Mouse (Mus musculus) heart, embryonic 16.5 days (tissue): ENCODE measurements around the gene Prss37. TPM values are rescaled to one million over a fixed set of nuclear protein-coding genes. Genes with fewer than 3 reads are reported as not detected.

Source experiments
- ATAC-seq: fragments of 200-750 bp; cut with Nextera tagmentation; replicated peaks from 2 replicates; pipeline ENCODE4 v1.8.0; 2017; ENCODE audit warnings: moderate number of reproducible peaks; ENCODE audit not compliant: insufficient read depth, low FRiP score; ENCODE audit errors: extremely low read depth
- H3K27ac ChIP-seq: fragments of 300-500 bp; sonication (generic); 2 replicates; pipeline ENCODE4 v1.5.1; 2014; ENCODE audit warnings: mild to moderate bottlenecking, low read length, control low read depth, moderate library complexity
- H3K27me3 ChIP-seq: fragments of 300-500 bp; sonication (generic); 2 replicates; pipeline ENCODE4 v1.6.1; 2014; ENCODE audit warnings: low read length, mixed read lengths; ENCODE audit not compliant: control insufficient read depth, insufficient read depth
- H3K36me3 ChIP-seq: fragments of 300-500 bp; sonication (generic); 2 replicates; pipeline ENCODE4 v1.6.1; 2014; ENCODE audit not compliant: control insufficient read depth, insufficient read depth
- H3K4me1 ChIP-seq: fragments of 300-500 bp; sonication (generic); 2 replicates; pipeline ENCODE4 v1.6.1; 2014; ENCODE audit warnings: low read length, mixed read lengths; ENCODE audit not compliant: control insufficient read depth, insufficient read depth
- H3K4me2 ChIP-seq: fragments of 300-500 bp; sonication (generic); 2 replicates; pipeline ENCODE4 v1.6.1; 2014; ENCODE audit warnings: low read depth, mild to moderate bottlenecking, control low read depth, low read length
- H3K4me3 ChIP-seq: fragments of 300-500 bp; sonication (generic); 2 replicates; pipeline ENCODE4 v1.5.1; 2014; ENCODE audit warnings: mild to moderate bottlenecking, control low read depth, low read length
- H3K9ac ChIP-seq: fragments of 300-500 bp; sonication (generic); 2 replicates; pipeline ENCODE4 v1.6.1; 2014; ENCODE audit warnings: low read length, control low read depth
- H3K9me3 ChIP-seq: fragments of 300-500 bp; sonication (generic); replicated peaks from 2 replicates; pipeline ENCODE4 v1.6.1; 2016; ENCODE audit warnings: low read length; ENCODE audit not compliant: control insufficient read depth
- WGBS: fragments of 180-500 bp; shearing (Covaris S2); extraction: QIAGEN DNeasy Blood & Tissue Kit; methylation state at CpG from one replicate; pipeline ENCODE4 v1.1.7; 2014; 5-methylcytosine and 5-hydroxymethylcytosine counted together
- polyA plus RNA-seq: library from polyadenylated mRNA; unstranded; fragments of >200 nt; fragmentation: Nextera tagmentation; extraction: Ambion mirVana; gene quantifications from 2 replicates; pipeline ENCODE4 v1.2.1, GENCODE M21; 2015

Gene Prss37
- polyA plus RNA-seq, result not detected in 2 replicates

GRCm38 (mm10) chr6:40519408-40519807 is at the start of gene Prss37:
TSS of gene Prss37 (minus strand) at chr6:40519508.
- no peak for ATAC-seq
- Histone ChIP-seq H3K4me2 (no peak within 1 kb of the TSS), H3K9me3 (no peaks in the 10 kb centered on the region), H3K4me3 (no peak within 1 kb of the TSS), H3K27me3 (no peaks in the 10 kb centered on the region), H3K4me1 (no peaks in the 10 kb centered on the region), H3K9ac (no peak within 1 kb of the TSS), H3K27ac (no peak within 1 kb of the TSS), H3K36me3 (no peaks in the 10 kb centered on the region)
- WGBS, result 67% methylated on average over 1 of the region's 1 CpGs

- no peaks in the 10 kb centered on the region for H3K36me3 ChIP-seq
- H3K9me3 ChIP-seq, result no peaks in the 10 kb centered on the region
- 71% methylated on average over 2 of the region's 2 CpGs for WGBS
- H3K4me3 ChIP-seq, result no peak within 1 kb of the TSS
- H3K27me3 ChIP-seq, result no peaks in the 10 kb centered on the region
- no peak within 1 kb of the TSS for H3K9ac ChIP-seq
- no peak for ATAC-seq
- no peak within 1 kb of the TSS for H3K27ac ChIP-seq
- no peak within 1 kb of the TSS for H3K4me2 ChIP-seq
- H3K4me1 ChIP-seq, result no peaks in the 10 kb centered on the region
Measured at GRCm38 (mm10) chr6:40554950-40555349, 35.6 kb upstream of the Prss37 start, which contains the start of gene Olfr461. TSS of gene Olfr461 (minus strand) at chr6:40555050.

- H3K36me3 ChIP-seq, result no peaks in the 10 kb centered on the region
- no peak overlapping the region for H3K27ac ChIP-seq
- no peaks in the 10 kb centered on the region for H3K4me1 ChIP-seq
- H3K4me3 ChIP-seq, result no peak overlapping the region
- H3K27me3 ChIP-seq, result no peaks in the 10 kb centered on the region
- H3K9me3 ChIP-seq, result no peaks in the 10 kb centered on the region
- no peak overlapping the region for H3K9ac ChIP-seq
- ATAC-seq, result no peak
- WGBS, result 68% methylated on average over 10 of the region's 10 CpGs
- no peak overlapping the region for H3K4me2 ChIP-seq
Measured at GRCm38 (mm10) chr6:40544690-40545089, 25.4 kb upstream of the Prss37 start.

- ATAC-seq, result no peak
- 82% methylated on average over 3 of the region's 3 CpGs for WGBS
- Histone ChIP-seq H3K4me2 (no peak within 1 kb of the TSS), H3K27me3 (no peaks in the 10 kb centered on the region), H3K27ac (no peak within 1 kb of the TSS), H3K9ac (no peak within 1 kb of the TSS), H3K36me3 (no peaks in the 10 kb centered on the region), H3K9me3 (no peaks in the 10 kb centered on the region), H3K4me1 (no peaks in the 10 kb centered on the region), H3K4me3 (no peak within 1 kb of the TSS)
Measured at GRCm38 (mm10) chr6:40493229-40493628, 26.1 kb downstream of the Prss37 start, which contains the start of gene Tas2r108. TSS of gene Tas2r108 (plus strand) at chr6:40493529.

- 0 out of 2 replicates have a peak, but pooled peaks cover 2% of the 10 kb centered on the region for H3K36me3 ChIP-seq
- H3K4me1 ChIP-seq, result no peaks in the 10 kb centered on the region
- H3K9me3 ChIP-seq, result no peaks in the 10 kb centered on the region
- no peak for ATAC-seq
- no peaks in the 10 kb centered on the region for H3K27me3 ChIP-seq
- H3K4me3 ChIP-seq, result no peak within 1 kb of the TSS
- H3K9ac ChIP-seq, result no peak within 1 kb of the TSS
- H3K27ac ChIP-seq, result no peak within 1 kb of the TSS
- H3K4me2 ChIP-seq, result no peak within 1 kb of the TSS
Measured at GRCm38 (mm10) chr6:40490933-40491332, 28.4 kb downstream of the Prss37 start, which contains the start of gene Tas2r137. TSS of gene Tas2r137 (plus strand) at chr6:40491233.

- Histone ChIP-seq H3K9me3 (no peaks in the 10 kb centered on the region), H3K27ac (no peak overlapping the region), H3K4me1 (no peaks in the 10 kb centered on the region), H3K36me3 (peaks cover 48% of the 10 kb centered on the region), H3K9ac (no peak overlapping the region), H3K27me3 (no peaks in the 10 kb centered on the region), H3K4me2 (no peak overlapping the region), H3K4me3 (no peak overlapping the region)
- WGBS, result 91% methylated on average over 5 of the region's 5 CpGs
- ATAC-seq, result no peak
Measured at GRCm38 (mm10) chr6:40482318-40482717, 37.0 kb downstream of the Prss37 start.

GRCm38 (mm10) chr6:40479705-40480104 is 39.6 kb downstream of the Prss37 start:
- Histone ChIP-seq H3K27ac (no peak overlapping the region), H3K4me1 (no peaks in the 10 kb centered on the region), H3K27me3 (no peaks in the 10 kb centered on the region), H3K36me3 (peaks cover 63% of the 10 kb centered on the region), H3K4me3 (no peak overlapping the region), H3K9me3 (0 out of 2 replicates have a peak, but pooled peaks cover 3% of the 10 kb centered on the region), H3K9ac (no peak overlapping the region), H3K4me2 (no peak overlapping the region)
- no peak for ATAC-seq
- 76% methylated on average over 1 of the region's 1 CpGs for WGBS

GRCm38 (mm10) chr6:40476132-40476531 is 43.2 kb downstream of the Prss37 start:
- no peaks in the 10 kb centered on the region for H3K27me3 ChIP-seq
- no peak overlapping the region for H3K4me3 ChIP-seq
- H3K36me3 ChIP-seq, result peaks cover 51% of the 10 kb centered on the region
- 0 out of 2 replicates have a peak, but pooled peaks cover 4% of the 10 kb centered on the region for H3K9me3 ChIP-seq
- no peak overlapping the region for H3K9ac ChIP-seq
- H3K27ac ChIP-seq, result no peak overlapping the region
- H3K4me2 ChIP-seq, result no peak overlapping the region
- 84% methylated on average over 4 of the region's 4 CpGs for WGBS
- peaks cover 5% of the 10 kb centered on the region for H3K4me1 ChIP-seq
- ATAC-seq, result no peak

GRCm38 (mm10) chr6:40471720-40472010 is 47.6 kb downstream of the Prss37 start:
- Histone ChIP-seq H3K9me3 (0 out of 2 replicates have a peak, but pooled peaks cover 4% of the 10 kb centered on the region), H3K36me3 (peaks cover 29% of the 10 kb centered on the region), H3K4me3 (peak overlapping the region; percentile 81), H3K4me2 (peak overlapping the region; percentile 83), H3K27me3 (no peaks in the 10 kb centered on the region), H3K4me1 (peaks cover 5% of the 10 kb centered on the region), H3K9ac (peak overlapping the region; percentile 90), H3K27ac (peak overlapping the region; percentile 93)
- no peak for ATAC-seq
- WGBS, result 0% methylated on average over 7 of the region's 7 CpGs
